Mouse (Mus musculus) left cerebral cortex, adult 2 months (tissue): ENCODE results near the gene Ranbp6. TPM values are rescaled to one million over a fixed set of nuclear protein-coding genes. Genes with fewer than 3 reads are reported as not detected.

Experiments
- DNase-seq, 2 experiments: peaks; one replicate each; pipeline ENCODE4 v3.0.0; 2021 to 2022; ENCODE audit warnings: low spot score in 2 of 2, mixed read lengths in 1 of 2; ENCODE audit errors: extremely low spot score in 1 of 2
- H3K27ac ChIP-seq: fragments of 200-600 bp; 2 replicates; pipeline ENCODE4 v1.8.1; 2022
- H3K4me3 ChIP-seq: fragments of 200-600 bp; 2 replicates; pipeline ENCODE4 v1.8.1; 2022
- CTCF ChIP-seq: fragments of 200-600 bp; IDR thresholded peaks from 2 replicates; pipeline ENCODE4 v1.8.1; 2022; ENCODE audit warnings: antibody characterized with exemption, mild to moderate bottlenecking, moderate library complexity
- intact Hi-C: fragments of 180-260 bp; cut with DNase I; formaldehyde crosslinking; loops from one replicate; pipeline ENCODE4 v1.15.1; 2025
- long read RNA-seq, 2 experiments: library from polyadenylated mRNA; stranded (forward); transcript quantifications; one replicate each; pipeline ENCODE4 v2.0.0; 2021; ENCODE audit warnings: borderline mapping rate in 2 of 2
- total RNA-seq, 2 experiments: library from RNA; stranded (reverse); gene quantifications; 2 replicates each; pipeline ENCODE4 v1.2.3; 2021

Ranbp6 gene
- 10 to 100 TPM; 32.1 to 36.4 TPM for total RNA-seq
- long read RNA-seq, experiment 1, full-length matches to known transcripts: 58 of 59 reads
- long read RNA-seq, experiment 1, partial matches to known transcripts: 0 of 59 reads
- long read RNA-seq, experiment 1, other reads (novel, unspliced or antisense): 1 of 59 reads
- long read RNA-seq, experiment 2, full-length matches to known transcripts: 36 of 37 reads
- long read RNA-seq, experiment 2, partial matches to known transcripts: 0 of 37 reads
- long read RNA-seq, experiment 2, other reads (novel, unspliced or antisense): 1 of 37 reads

DNA sequence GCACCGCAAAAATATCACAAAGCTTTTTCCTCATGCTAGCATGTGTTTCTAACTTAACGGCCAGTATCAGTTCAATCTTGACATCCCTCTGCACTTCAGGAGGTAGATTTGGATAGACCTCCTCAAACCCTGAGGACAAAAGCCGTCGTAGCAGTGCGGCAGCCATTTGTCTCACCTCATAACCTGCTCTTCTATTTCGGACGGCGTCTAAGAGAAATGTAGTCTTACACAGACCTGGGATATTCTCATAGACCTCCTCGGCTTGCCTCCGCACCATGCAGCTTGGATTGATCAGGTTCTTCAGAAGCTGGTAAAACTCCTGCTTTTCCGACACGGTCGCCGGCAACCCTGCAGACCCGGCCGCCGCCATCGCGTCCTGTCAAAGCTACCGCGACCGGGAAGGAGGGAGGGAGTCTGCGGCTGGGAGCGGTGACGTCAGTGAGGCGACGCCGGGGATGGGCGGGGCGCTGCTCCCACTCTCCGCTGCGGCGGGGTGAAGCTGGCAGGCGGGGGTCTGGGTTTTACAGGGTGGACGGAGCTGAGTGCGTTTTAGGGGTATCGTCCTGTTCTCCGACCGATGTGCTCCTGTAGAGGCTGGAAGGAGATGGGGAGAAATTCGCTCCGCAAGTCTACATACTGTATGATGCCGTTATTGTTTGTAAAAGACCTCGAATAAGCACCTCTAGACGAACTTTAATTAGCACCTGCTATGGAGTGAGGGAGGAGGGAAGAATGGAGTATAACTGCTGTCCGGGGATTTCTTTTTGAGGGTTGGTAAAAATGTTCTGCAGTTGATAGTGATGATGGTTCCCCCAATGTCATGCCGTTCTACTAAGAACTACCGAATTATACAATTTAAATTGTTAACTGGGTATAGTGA is at the start of gene Ranbp6:
Gene Ranbp6, minus strand, starts transcription at position 394 of the 880 bp plus-strand sequence.
- H3K4me3 ChIP-seq: peak within 1 kb of the TSS; percentile 58
- H3K27ac ChIP-seq: peak within 1 kb of the TSS; percentile 81
- intact Hi-C loops: no loop called here
- no peak for TF ChIP-seq CTCF
- DNase-seq: peak; percentile 93 to 96

DNA sequence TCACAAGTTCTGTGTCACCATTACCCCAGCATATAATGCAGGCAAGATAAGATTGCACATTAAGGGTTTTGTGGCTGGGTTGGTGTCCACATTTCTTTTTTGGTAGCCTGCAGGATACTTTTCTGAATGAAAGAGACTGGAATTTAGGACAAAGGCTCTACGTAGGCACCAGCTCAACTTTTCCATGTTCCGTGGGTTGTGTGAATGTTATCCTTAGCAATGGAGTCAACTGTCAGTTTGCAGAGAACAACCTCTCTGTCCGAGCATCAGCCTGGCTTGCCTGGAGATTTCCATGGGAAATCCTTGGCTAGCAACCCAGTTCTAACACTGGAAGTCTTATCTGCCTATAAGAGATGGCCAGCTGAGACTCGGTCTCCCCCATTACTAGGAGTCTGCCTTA is 48.0 kb upstream of the Ranbp6 start:
- Histone ChIP-seq H3K4me3 (no peak overlapping the region), H3K27ac (no peak overlapping the region)
- intact Hi-C loops: no loop called here
- DNase-seq: no peak
- TF ChIP-seq CTCF: no peak

DNA sequence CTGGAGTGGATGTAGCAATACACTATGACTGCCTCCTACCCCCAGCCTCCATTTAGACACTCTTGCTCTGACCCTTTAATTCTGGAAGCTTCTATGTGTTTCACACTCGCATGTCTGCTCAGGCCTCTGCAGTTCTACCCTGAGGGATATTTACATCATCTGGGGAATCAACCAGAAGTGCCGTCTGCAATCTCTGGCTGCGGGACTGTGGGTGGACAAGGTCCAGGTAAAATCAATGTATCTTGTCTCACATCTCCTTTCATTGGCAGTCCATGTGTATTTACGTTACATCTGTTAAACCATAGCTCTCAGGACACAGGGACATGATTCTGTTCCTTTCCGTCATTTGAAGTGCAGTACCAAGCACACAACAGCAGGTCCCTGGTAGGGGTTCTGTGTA is 44.5 kb upstream of the Ranbp6 start:
- H3K27ac ChIP-seq: no peak overlapping the region

DNA sequence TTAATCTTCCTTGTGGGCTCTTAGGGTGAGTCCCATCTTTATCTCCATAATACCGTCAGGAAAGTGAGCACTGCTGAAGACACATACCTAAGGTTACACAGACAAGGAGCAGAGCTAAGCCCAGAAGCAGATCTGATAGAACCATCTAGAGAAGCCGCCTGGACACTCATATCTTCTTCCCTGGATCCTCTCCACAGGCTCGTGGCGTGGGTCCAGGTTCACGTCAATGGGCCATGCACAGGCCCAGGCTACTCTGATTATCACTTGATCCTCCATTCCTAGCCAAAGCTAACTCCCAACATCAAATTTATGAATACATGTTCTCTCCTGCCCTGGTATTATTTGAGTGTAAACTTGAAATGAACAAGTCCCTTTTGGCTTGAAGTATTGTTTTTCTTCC is 40.9 kb upstream of the Ranbp6 start:
- Histone ChIP-seq H3K27ac (no peak overlapping the region), H3K4me3 (no peak overlapping the region)
- intact Hi-C loops: no loop called here
- no peak for TF ChIP-seq CTCF
- no peak for DNase-seq

More for the DNA sequence above, 44.5 kb upstream of the Ranbp6 start:
- DNase-seq: no peak
- TF ChIP-seq CTCF: no peak
- intact Hi-C loops: no loop called here
- H3K4me3 ChIP-seq: no peak overlapping the region

DNA sequence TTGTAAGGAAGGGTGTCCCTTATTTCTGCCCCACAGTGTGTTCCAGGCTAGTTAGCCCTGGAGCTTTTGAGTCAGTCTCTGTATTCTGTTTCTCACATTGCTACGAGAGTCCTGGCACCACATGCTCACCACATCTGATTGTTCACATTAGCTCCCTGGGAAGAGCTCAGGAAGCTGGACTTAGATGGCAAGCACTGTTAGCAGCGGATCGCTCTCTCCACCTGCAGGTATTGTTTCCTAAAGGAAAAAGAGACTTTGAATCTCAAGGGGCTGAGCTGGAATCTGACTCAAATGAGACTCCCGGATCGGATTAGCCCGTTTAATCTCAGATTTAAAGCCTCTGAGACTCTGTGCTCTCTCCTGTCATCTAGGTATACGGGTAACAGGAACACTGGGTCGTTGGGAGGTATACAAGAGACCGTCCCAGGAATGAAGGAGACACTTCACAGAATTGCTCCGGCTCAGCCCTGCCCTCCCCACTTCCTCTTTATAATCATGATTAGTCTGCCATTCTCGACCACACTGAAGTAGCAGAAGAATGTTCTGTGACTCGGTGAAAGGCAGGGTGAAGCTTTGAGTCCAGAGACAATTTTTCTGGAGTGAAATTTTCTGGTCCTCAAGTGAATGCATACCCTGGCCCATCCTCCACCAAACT is 38.4 kb upstream of the Ranbp6 start:
- intact Hi-C loops: no loop called here
- no peak for DNase-seq
- no peak overlapping the region for H3K4me3 ChIP-seq
- TF ChIP-seq CTCF: no peak
- H3K27ac ChIP-seq: no peak overlapping the region

DNA sequence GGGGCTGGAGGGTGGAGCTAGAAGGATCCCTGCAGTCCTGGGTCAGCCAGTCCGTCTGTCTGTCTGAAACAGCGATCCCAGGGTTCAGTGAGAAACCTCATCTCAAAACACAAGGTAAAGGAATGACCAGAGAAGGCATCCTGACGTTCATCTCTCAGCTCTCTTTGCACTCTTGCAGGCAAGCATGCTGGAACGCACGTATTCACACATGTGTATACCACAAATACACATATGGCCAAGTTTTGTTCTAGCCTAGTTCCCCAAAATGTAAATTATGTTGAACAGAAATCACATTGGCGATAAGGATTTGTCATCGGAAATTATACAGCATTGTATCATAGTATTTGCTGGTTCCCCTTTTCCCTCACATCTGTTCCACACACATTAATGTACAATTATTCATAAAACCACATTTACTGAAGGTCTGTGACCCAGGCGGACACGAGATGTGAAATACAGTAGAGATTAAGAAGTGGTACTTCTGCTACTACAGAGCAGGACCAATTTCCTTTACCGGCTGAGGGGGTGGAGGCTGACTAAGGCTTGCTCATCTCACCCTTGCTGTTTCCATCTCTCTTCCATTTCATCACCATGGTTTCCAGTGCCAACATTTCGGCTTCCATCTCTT is 37.3 kb upstream of the Ranbp6 start:
- DNase-seq: peak in 1 of 2 experiments; percentile 10
- TF ChIP-seq CTCF: no peak
- H3K27ac ChIP-seq: no peak overlapping the region
- intact Hi-C loops: no loop called here
- H3K4me3 ChIP-seq: no peak overlapping the region

DNA sequence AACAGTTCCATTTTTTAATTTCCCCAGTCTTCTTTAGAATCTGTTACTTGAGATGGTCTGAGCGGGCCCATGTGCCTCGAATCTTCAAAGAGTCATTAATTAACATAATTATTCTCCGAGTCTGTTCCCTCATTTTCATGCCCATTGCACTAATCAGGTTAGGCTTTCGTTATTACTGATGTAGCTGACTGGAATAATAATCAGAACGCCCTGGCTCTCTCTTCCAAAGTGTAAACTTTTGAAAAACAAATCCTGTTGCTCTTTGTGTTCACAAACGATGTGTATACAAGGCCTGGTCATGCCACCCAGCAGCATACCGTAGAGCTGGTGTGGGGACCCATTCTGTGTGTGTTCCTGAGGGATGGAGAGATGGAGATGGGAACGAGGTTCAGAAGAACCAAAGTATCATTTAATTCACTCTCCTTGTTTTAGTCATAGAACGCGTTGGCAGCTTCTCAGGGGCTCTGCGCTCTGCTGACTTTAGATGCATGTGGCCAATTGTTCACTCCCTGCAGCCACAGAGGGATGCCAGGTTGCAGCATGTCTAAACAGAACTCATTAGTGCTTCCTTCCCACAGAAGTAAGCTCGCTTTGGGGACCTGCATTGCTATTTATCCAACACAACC is 31.4 kb upstream of the Ranbp6 start:
- intact Hi-C loops: loop anchor here (5.0 kb wide), 1 partner anchor 83 kb away; the partner anchor contains the start of gene Il33
- Histone ChIP-seq H3K4me3 (no peak overlapping the region), H3K27ac (peak overlapping the region; percentile 37; the same call in 1 of the 2 replicates)
- TF ChIP-seq CTCF: no peak
- no peak for DNase-seq

DNA sequence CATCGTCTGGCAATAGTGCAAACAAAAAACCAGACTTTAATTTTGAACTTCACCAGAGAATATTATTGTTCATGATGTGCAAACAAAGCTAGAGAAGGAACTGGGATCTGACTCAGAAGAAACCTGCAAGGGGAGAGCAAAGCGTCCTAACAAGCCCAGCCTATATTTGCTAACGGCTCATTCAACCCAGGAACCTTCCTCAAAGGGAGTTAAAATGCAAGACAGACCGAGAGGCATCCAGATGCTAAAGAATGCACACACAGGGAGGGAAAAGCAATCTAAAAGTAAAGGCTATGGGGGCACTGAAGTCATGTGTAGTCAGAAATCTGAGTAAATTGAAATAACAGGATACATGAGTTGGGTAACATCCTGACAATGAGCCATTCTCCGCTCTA is 30.9 kb upstream of the Ranbp6 start:
- no peak for DNase-seq
- intact Hi-C loops: loop anchor here (5.0 kb wide), 1 partner anchor 84 kb away; the partner anchor contains the start of gene Il33
- Histone ChIP-seq H3K4me3 (no peak overlapping the region), H3K27ac (peak overlapping the region; percentile 29)
- TF ChIP-seq CTCF: no peak

DNA sequence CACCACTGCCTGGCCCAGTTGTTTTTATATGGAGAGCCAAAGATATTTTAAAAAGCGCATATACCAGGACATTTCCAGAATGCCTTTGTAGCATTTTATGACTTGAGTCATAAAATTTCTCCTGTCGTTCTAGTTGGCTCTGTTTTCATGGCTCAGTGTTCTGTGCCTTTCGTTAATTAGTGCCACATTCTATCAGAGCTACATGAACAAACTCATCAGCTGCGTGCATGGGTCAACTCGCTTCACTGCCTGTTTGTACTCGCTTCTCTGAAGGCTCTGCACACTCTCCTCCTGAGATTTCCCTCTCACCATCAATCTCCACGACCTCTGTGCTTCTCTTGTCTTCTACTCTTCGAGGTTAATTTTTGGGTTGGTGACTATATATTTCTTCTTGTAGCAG is 30.2 kb upstream of the Ranbp6 start:
- DNase-seq: no peak
- intact Hi-C loops: loop anchor here (5.0 kb wide), 1 partner anchor 84 kb away; the partner anchor contains the start of gene Il33
- TF ChIP-seq CTCF: no peak
- H3K4me3 ChIP-seq: no peak overlapping the region
- H3K27ac ChIP-seq: no peak overlapping the region

DNA sequence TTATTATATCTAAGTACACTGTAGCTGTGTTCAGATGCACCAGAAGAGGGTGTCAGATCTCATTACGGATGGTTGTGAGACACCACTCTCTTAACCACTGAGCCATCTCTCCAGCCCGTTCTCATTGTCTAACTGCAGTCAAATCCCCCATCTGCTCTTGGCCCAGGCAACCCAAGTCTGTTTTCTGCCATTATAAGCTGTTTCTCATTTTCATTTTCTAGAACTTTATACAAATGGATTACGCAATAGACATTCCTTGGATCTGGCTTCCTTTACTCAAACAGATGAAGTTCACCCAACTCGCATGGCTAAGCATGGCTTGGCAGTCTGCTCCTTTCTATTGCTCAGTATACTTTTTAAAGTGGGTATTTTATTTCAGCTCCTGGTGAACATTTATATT is 27.9 kb upstream of the Ranbp6 start:
- no peak for DNase-seq
- intact Hi-C loops: loop anchor here (5.0 kb wide), 1 partner anchor 87 kb away; the partner anchor contains the start of gene Il33
- Histone ChIP-seq H3K4me3 (no peak overlapping the region), H3K27ac (no peak overlapping the region)
- TF ChIP-seq CTCF: no peak

DNA sequence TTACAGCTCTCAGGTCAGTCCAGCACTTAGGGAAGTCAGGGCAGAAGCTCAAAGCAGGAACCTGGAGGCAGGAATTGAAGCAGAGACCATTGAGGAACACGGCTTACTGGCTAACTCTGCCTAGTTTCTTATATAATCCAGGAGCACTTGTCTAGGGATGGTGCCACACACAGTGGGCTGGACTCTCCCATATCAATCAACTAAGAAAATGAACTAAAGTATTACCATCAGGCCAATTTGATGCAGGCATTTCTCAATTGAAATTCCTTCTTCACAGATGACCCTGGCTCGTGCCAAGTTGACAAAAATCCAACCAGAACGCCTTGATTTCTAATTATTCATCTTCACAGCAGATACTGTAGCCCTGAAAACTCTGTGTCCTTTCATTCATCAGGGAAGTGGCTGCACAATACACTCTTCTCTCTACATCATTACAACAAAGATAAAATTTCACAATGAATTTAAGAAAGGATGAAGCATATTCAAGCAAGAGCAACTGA is 25.9 kb upstream of the Ranbp6 start:
- no peak overlapping the region for H3K4me3 ChIP-seq
- no peak for TF ChIP-seq CTCF
- no peak overlapping the region for H3K27ac ChIP-seq
- intact Hi-C loops: no loop called here
- DNase-seq: no peak
